Mouse (Mus musculus): ENCODE data around the gene Ankrd42. TPM values are rescaled to one million over a fixed set of nuclear protein-coding genes. Genes with fewer than 3 reads are reported as not detected.

The Ankrd42 gene
- total RNA-seq (2021): 10 to 100 TPM; 23.7 to 23.8 TPM

GRCm38 (mm10) chr7:92637021-92637625, at the start of gene Ankrd42:
Gene Ankrd42, minus strand, starts transcription at chr7:92637142.
- intact Hi-C loops (cut with DNase I): no loop called here
- DNase-seq (ENCODE audit: extremely low spot score in 1 of 2, low spot score in 2 of 2): peak; percentile 91 to 94

GRCm38 (mm10) chr7:92677346-92677745, 40.4 kb upstream of the Ankrd42 start:
- intact Hi-C loops (cut with DNase I): no loop called here
- no peak for DNase-seq (ENCODE audit: extremely low spot score in 1 of 2, low spot score in 2 of 2)

- intact Hi-C loops (cut with DNase I): no loop called here
- no peak for DNase-seq (ENCODE audit: extremely low spot score in 1 of 2, low spot score in 2 of 2)
These were observed 38.2 kb upstream of the Ankrd42 start for GRCm38 (mm10) chr7:92675131-92675530.

- intact Hi-C loops (cut with DNase I): loop anchor here (5.0 kb wide), 3 partner anchors 73 to 203 kb away; partner anchors contain the start of genes Ddias, Prcp and Rab30
These were observed 32.8 kb upstream of the Ankrd42 start, which contains the start of gene Pcf11 for GRCm38 (mm10) chr7:92669507-92670471. Gene Pcf11, minus strand, starts transcription at chr7:92669934.

GRCm38 (mm10) chr7:92668791-92669506, 32.0 kb upstream of the Ankrd42 start:
- intact Hi-C loops (cut with DNase I): loop anchor here (5.0 kb wide), 3 partner anchors 73 to 203 kb away; partner anchors contain the start of genes Ddias, Prcp and Rab30
- peak; percentile 35 to 68 for DNase-seq (ENCODE audit: extremely low spot score in 1 of 2, low spot score in 2 of 2)

More at GRCm38 (mm10) chr7:92669507-92670471, 32.8 kb upstream of the Ankrd42 start, which contains the start of gene Pcf11:
- DNase-seq (ENCODE audit: extremely low spot score in 1 of 2, low spot score in 2 of 2): peak; percentile 98 to 99

- DNase-seq (ENCODE audit: extremely low spot score in 1 of 2, low spot score in 2 of 2): no peak
- intact Hi-C loops (cut with DNase I): loop anchor here (5.0 kb wide), 3 partner anchors 76 to 206 kb away; partner anchors contain the start of genes Ddias, Prcp and Rab30
These were observed 29.4 kb upstream of the Ankrd42 start for GRCm38 (mm10) chr7:92666274-92666820.

GRCm38 (mm10) chr7:92658050-92658449, 21.1 kb upstream of the Ankrd42 start:
- intact Hi-C loops (cut with DNase I): no loop called here

GRCm38 (mm10) chr7:92656386-92656785, 19.4 kb upstream of the Ankrd42 start:
- intact Hi-C loops (cut with DNase I): no loop called here
- DNase-seq (ENCODE audit: extremely low spot score in 1 of 2, low spot score in 2 of 2): no peak

More at GRCm38 (mm10) chr7:92658050-92658449, 21.1 kb upstream of the Ankrd42 start:
- DNase-seq (ENCODE audit: extremely low spot score in 1 of 2, low spot score in 2 of 2): no peak

GRCm38 (mm10) chr7:92653329-92653728, 16.4 kb upstream of the Ankrd42 start:
- intact Hi-C loops (cut with DNase I): no loop called here
- no peak for DNase-seq (ENCODE audit: extremely low spot score in 1 of 2, low spot score in 2 of 2)

GRCm38 (mm10) chr7:92647790-92648189, 10.8 kb upstream of the Ankrd42 start:
- intact Hi-C loops (cut with DNase I): no loop called here
- no peak for DNase-seq (ENCODE audit: extremely low spot score in 1 of 2, low spot score in 2 of 2)

GRCm38 (mm10) chr7:92642358-92642757, 5.4 kb upstream of the Ankrd42 start:
- intact Hi-C loops (cut with DNase I): no loop called here
- DNase-seq (ENCODE audit: extremely low spot score in 1 of 2, low spot score in 2 of 2): no peak

- intact Hi-C loops (cut with DNase I): no loop called here
- no peak for DNase-seq (ENCODE audit: extremely low spot score in 1 of 2, low spot score in 2 of 2)
These were observed 1.1 kb upstream of the Ankrd42 start for GRCm38 (mm10) chr7:92638050-92638449.

GRCm38 (mm10) chr7:92636295-92637011, 489 bp downstream of the Ankrd42 start:
- peak in 1 of 2 experiments; percentile 42 for DNase-seq (ENCODE audit: extremely low spot score in 1 of 2, low spot score in 2 of 2)
- intact Hi-C loops (cut with DNase I): no loop called here

GRCm38 (mm10) chr7:92630167-92630566, 6.8 kb downstream of the Ankrd42 start:
- intact Hi-C loops (cut with DNase I): loop anchor here (5.0 kb wide), 1 partner anchor 242 kb away; the partner anchor contains the start of genes Ddias and Prcp
- peak in 1 of 2 experiments; percentile 17 for DNase-seq (ENCODE audit: extremely low spot score in 1 of 2, low spot score in 2 of 2)

GRCm38 (mm10) chr7:92624488-92624887, 12.5 kb downstream of the Ankrd42 start:
- intact Hi-C loops (cut with DNase I): no loop called here
- no peak for DNase-seq (ENCODE audit: extremely low spot score in 1 of 2, low spot score in 2 of 2)

GRCm38 (mm10) chr7:92610830-92611229, 26.1 kb downstream of the Ankrd42 start:
- DNase-seq (ENCODE audit: extremely low spot score in 1 of 2, low spot score in 2 of 2): no peak
- intact Hi-C loops (cut with DNase I): no loop called here

GRCm38 (mm10) chr7:92604961-92605360, 32.0 kb downstream of the Ankrd42 start:
- intact Hi-C loops (cut with DNase I): no loop called here
- DNase-seq (ENCODE audit: extremely low spot score in 1 of 2, low spot score in 2 of 2): no peak

GRCm38 (mm10) chr7:92590842-92591241, 46.1 kb downstream of the Ankrd42 start:
- DNase-seq (ENCODE audit: extremely low spot score in 1 of 2, low spot score in 2 of 2): no peak
- intact Hi-C loops (cut with DNase I): no loop called here
